Mouse (Mus musculus) erythroblast, adult 5-6 weeks (primary cell): ENCODE measurements around the gene Casp4. TPM values are rescaled to one million over a fixed set of nuclear protein-coding genes. Genes with fewer than 3 reads are reported as not detected.

Experiments used
- ATAC-seq: replicated peaks from 2 replicates; pipeline ENCODE4 v1.8.0; 2016; ENCODE audit warnings: moderate number of reproducible peaks, mild to moderate bottlenecking, moderate TSS enrichment, inconsistent platforms; ENCODE audit not compliant: poor library complexity, low FRiP score, severe bottlenecking
- total RNA-seq, 2 experiments: library from RNA; stranded (forward) in 1 of 2; stranded (reverse) in 1 of 2; fragments of 150-400 nt in 1 of 2; fragments of 200-764, 138-1000 nt in 1 of 2; gene quantifications; 2 replicates each; pipeline versions ENCODE4 v1.2.3 to v1.2.4; 2015 to 2017; ENCODE audit warnings: low replicate concordance in 2 of 2

The Casp4 gene
- total RNA-seq (2015; ENCODE audit: low replicate concordance) (10.0 and 18.3 TPM in 2 replicates), total RNA-seq (2017; ENCODE audit: low replicate concordance) (5.3 and 9.1 TPM in 2 replicates)

- ATAC-seq: no peak
These were observed at the start of gene Casp4 for GRCm38 (mm10) chr9:5308561-5308960. TSS of gene Casp4 (plus strand) at chr9:5308828.

GRCm38 (mm10) chr9:5263951-5264475 is 44.6 kb upstream of the Casp4 start:
- ATAC-seq: no peak

- no peak for ATAC-seq
These were observed 38.4 kb upstream of the Casp4 start for GRCm38 (mm10) chr9:5270274-5270673.

- no peak for ATAC-seq
These were observed 37.7 kb upstream of the Casp4 start for GRCm38 (mm10) chr9:5270884-5271283.

- no peak for ATAC-seq
These were observed 37.2 kb upstream of the Casp4 start for GRCm38 (mm10) chr9:5271334-5271845.

- ATAC-seq: no peak
These were observed 22.6 kb upstream of the Casp4 start for GRCm38 (mm10) chr9:5286071-5286470.

- no peak for ATAC-seq
These were observed 22.0 kb upstream of the Casp4 start for GRCm38 (mm10) chr9:5286597-5286996.

GRCm38 (mm10) chr9:5296354-5297237 is 12.0 kb upstream of the Casp4 start:
- ATAC-seq: no peak

GRCm38 (mm10) chr9:5298329-5299131 is 10.1 kb upstream of the Casp4 start, which contains the start of gene Casp1:
TSS of gene Casp1 (plus strand) at chr9:5298517.
- no peak for ATAC-seq

GRCm38 (mm10) chr9:5299132-5299381 is 9.6 kb upstream of the Casp4 start:
- no peak for ATAC-seq

- no peak for ATAC-seq
These were observed 1.5 kb downstream of the Casp4 start for GRCm38 (mm10) chr9:5310112-5310511.

- ATAC-seq: no peak
These were observed 2.8 kb downstream of the Casp4 start for GRCm38 (mm10) chr9:5311435-5311834.

- ATAC-seq: no peak
These were observed 19.6 kb downstream of the Casp4 start for GRCm38 (mm10) chr9:5328204-5328603.

GRCm38 (mm10) chr9:5332441-5332840 is 23.8 kb downstream of the Casp4 start:
- no peak for ATAC-seq

- ATAC-seq: no peak
These were observed 24.8 kb downstream of the Casp4 start for GRCm38 (mm10) chr9:5333422-5333821.

GRCm38 (mm10) chr9:5343092-5343491 is 34.5 kb downstream of the Casp4 start:
- no peak for ATAC-seq

GRCm38 (mm10) chr9:5344090-5344489 is 35.5 kb downstream of the Casp4 start:
- no peak for ATAC-seq

- no peak for ATAC-seq
These were observed 36.8 kb downstream of the Casp4 start, which contains the start of gene Casp12 for GRCm38 (mm10) chr9:5345291-5345898. TSS of gene Casp12 (plus strand) at chr9:5345430.

GRCm38 (mm10) chr9:5347381-5347780 is 38.8 kb downstream of the Casp4 start:
- no peak for ATAC-seq

GRCm38 (mm10) chr9:5353673-5354072 is 45.0 kb downstream of the Casp4 start:
- ATAC-seq: no peak
